Mouse (Mus musculus) CH12.LX (cell line): ENCODE data around the gene Naaladl1.

ENCODE experiments used
- CHD2 ChIP-seq: IDR thresholded peaks from 2 replicates; pipeline ENCODE4 v1.6.1; 2011; ENCODE audit warnings: low read length, improper control_type of control experiment
- MYC ChIP-seq: IDR thresholded peaks from 2 replicates; pipeline ENCODE4 v1.6.1; 2011; ENCODE audit warnings: low read depth, mild to moderate bottlenecking, improper control_type of control experiment, low read length
- NELFE ChIP-seq: IDR thresholded peaks from 2 replicates; pipeline ENCODE4 v1.6.1; 2011; ENCODE audit warnings: low read depth, low read length, improper control_type of control experiment
- POLR2A ChIP-seq: IDR thresholded peaks from 2 replicates; pipeline ENCODE4 v1.6.1; 2011; ENCODE audit warnings: low read depth, mild to moderate bottlenecking, improper control_type of control experiment, low read length
- USF1 ChIP-seq: IDR thresholded peaks from 2 replicates; pipeline ENCODE4 v1.6.1; 2014; ENCODE audit warnings: low read depth, mild to moderate bottlenecking, inconsistent platforms, low read length, improper control_type of control experiment
- ZMIZ1 ChIP-seq: IDR thresholded peaks from 2 replicates; pipeline ENCODE4 v1.6.1; 2012; ENCODE audit warnings: low read depth, mild to moderate bottlenecking, inconsistent platforms, low read length, improper control_type of control experiment

DNA sequence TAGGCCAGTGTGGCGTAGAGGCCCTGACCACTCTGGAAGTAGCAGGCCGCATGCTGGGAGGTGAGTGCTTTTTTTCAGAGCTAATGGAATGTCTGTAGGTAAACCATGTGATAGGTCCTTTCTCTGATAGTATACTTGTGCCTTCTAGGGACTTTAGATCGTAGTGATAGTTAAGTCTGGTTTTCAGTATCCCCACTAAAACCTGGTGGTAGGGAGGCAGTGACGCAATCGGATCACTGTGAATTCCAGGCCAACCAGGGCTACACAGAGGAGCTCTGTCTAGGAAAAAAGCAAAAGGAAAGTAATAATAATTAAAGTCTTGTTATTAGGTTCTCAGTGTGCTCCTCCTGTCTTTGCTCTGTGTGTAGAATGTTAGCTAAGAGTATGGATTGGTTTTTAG, 47.1 kb upstream of the Naaladl1 start:
- TF ChIP-seq MYC (no peak), NELFE (no peak), POLR2A (no peak), USF1 (no peak), CHD2 (no peak), ZMIZ1 (no peak)
